Mouse (Mus musculus): ENCODE measurements around the gene Dgkh.
"Not testable (repeated sequence)": the region's sequence is repeated elsewhere in the genome, so short reads cannot be mapped to it uniquely, and the experiment has no call there.

Gene Dgkh

GRCm38 (mm10) chr14:78613569-78613968 lies 119.0 kb downstream of the Dgkh start:
- no peak for DNase-seq

DNA sequence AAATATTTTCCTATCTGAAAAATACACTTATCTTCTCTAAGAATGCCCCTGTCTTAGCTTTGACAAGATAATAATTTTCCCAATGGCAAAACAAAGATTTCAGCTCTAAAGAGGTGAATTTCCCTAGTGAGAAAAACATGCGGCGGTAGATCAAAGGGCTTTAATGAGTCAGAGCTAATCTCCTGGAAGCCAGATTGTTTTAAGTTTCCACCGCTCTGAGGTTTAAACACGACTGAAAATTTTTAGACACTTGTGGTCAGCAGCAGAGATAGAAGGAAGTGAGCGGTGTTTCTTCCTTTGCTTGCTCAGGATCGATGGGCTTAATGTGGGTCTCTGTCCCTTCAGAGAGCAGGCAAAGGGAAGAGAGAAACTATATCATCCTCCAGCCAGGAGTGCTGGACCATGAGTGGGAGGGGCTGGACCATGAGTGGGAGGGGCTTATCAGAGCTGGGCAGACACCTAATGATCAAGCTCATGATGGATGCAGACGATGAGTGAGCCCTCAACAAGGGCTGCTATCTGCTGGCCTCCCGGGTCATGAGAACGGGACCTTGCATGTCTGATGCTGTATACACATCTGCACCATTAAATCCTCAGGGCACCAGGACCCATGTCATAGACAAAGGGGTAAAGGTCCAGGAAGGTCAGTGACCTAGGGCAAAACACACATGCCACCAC lies 120.3 kb downstream of the Dgkh start:
- no peak for DNase-seq

DNA sequence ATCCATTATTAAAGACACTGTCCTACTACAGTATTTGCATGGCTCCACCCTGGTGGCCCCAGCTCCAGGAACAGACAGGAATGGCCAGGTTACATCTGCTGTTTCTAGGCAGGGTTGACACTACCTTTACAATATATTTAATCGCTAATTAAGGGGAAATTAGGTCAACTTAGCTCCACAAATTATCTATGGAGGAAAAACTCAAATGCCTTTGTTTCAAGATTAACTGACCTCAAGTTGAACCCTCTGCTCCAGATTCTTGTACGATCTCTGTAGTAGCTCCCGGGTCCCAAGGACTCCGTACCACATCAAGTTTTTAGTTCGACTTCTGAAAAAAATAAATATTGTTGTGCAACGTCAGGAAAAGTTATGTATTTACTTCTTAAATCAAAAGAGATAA lies 137.7 kb downstream of the Dgkh start:
- no peak for DNase-seq

DNA sequence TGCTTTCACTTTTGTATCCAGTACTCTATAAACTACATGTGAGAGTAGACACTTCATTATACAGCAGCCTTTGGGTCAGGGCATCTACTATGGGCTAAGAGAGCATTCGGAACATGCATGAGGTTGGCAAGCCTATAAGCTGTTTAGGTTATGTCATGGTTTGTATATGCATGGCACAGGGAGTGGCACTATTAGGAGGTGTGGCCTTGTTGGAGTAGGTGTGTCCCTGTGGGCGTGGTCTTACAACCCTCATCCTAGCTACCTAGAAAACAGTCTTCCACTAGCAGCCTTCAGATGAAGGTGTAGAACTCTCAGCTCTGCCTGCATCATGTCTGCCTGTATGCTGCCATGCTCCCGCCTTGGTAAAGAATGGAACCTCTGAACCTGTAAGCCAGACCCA lies 139.6 kb downstream of the Dgkh start:
- no peak for DNase-seq

- DNase-seq: peak; percentile 35
Measured at GRCm38 (mm10) chr14:78590335-78590734, 142.2 kb downstream of the Dgkh start.

- DNase-seq: no peak
Measured at GRCm38 (mm10) chr14:78584222-78584621, 148.4 kb downstream of the Dgkh start.

- no peak for DNase-seq
Measured at GRCm38 (mm10) chr14:78583168-78583567, 149.4 kb downstream of the Dgkh start.

DNA sequence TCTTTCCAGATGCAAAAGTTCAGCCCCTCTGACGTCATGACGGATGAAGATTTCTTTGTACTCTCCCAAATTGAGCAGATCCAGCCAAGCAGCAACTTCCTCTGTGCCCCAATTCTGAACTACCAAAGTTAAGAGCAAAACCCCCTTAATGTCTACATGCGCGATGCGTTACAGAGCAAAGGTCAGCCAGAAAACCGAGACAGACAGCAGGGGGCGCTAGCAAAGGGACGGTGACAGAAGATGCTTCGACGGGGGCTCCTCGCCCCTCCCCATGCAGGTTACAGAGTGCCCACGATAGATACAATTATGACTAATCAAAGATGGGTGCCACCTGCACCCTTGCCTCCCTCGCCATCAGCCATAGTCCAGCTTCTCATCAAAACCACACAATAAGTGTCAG lies 156.7 kb downstream of the Dgkh start:
- no peak for DNase-seq

DNA sequence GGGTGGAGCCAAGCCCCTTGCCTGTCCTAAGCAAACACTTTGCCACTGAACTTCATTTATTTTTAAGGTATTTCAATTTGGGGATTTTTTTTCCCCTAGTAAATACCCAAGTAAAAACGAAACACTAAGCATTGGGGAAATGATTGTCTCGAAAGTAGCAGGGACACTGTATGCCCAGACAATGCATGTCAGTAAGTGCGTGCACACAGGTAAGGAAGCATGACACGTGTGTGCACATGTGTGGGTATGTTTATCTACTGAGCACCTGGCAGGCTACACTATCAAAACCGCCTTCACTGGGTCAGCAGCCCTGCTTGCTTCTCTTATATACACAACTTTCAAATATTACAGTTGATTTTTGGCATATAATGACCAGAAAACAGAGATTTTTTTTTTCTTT lies 164.2 kb downstream of the Dgkh start:
- DNase-seq: no peak

DNA sequence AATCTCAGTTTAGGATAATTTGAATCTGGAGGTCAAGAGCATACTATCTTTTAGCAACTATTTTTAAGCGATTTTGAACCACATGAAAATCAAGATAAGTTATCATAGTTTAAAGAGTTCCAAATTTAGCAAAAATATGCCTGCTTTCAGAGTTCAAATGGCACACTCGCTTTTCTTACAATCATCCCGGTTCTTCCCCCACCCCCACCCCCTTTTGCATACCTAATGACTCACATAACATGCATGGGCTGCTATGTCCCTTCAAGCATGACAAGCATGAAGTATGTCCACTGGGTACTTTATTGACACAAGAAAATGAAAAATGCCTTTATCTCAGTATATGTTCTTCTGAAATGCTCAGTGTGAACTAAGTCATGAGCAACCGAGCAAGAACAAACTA lies 166.1 kb downstream of the Dgkh start:
- DNase-seq: no peak

DNA sequence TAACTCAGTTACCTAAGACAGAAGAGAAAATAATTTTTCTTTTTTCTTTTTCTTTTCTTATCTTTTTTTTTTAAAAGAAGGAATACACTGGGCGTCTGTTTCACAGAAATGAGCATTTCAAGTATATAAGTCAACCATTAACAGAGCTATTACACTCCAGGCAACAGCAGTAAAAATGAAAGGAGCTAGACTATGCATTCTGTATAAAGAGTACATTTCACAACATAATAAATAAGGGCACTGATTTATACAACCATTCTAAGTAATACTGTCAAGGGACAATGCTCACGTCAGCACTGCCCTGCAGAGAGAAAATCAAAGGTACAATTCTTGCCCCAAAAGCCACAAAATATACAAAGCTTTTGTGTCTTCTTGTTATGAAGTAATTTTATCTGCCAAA lies 168.3 kb downstream of the Dgkh start:
- DNase-seq: no peak

DNA sequence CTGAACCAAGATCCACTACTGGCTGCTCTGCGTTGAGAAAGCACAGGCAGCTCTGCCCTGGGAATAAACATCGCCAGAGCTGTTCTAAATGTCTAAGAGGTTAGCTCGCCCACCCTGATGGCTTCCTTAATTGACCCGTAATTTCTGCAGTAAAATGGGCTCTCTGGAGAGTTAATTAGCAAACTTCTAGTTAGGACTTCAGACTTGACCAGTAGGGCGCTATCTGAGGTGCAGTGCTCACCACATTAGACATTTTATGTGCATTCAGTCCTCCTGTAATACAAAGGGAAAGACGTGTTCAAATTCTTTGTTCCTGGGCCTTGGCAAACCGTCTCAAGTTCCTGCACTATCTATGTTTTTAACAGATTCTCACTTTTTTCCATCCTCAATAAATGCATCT lies 169.4 kb downstream of the Dgkh start:
- DNase-seq: no peak

GRCm38 (mm10) chr14:78562121-78562520 lies 170.5 kb downstream of the Dgkh start:
- DNase-seq: no peak

GRCm38 (mm10) chr14:78559042-78559441 lies 173.5 kb downstream of the Dgkh start:
- DNase-seq: no peak

GRCm38 (mm10) chr14:78554830-78555229 lies 177.7 kb downstream of the Dgkh start:
- not testable (repeated sequence) for DNase-seq

DNA sequence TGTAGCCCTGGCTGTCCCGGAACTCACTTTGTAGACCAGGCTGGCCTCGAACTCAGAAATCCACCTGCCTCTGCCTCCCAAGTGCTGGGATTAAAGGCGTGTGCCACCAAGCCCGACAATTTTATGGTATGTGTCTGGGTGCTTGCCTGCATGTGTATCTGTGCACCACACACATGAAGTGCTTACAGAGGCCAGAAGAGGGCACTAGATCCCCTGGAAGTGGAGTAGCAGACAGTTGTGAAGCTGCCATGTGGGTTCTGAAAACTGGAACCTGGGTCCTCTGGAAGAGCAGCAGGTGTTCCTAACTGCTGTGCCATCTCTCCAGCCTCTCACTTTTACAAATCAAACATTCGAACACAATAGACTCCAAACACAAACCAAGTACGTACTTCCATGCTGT lies 178.9 kb downstream of the Dgkh start:
- no peak for DNase-seq

GRCm38 (mm10) chr14:78548807-78549206 lies 183.8 kb downstream of the Dgkh start:
- no peak for DNase-seq

- DNase-seq: no peak
Measured at GRCm38 (mm10) chr14:78541319-78541718, 191.3 kb downstream of the Dgkh start.

DNA sequence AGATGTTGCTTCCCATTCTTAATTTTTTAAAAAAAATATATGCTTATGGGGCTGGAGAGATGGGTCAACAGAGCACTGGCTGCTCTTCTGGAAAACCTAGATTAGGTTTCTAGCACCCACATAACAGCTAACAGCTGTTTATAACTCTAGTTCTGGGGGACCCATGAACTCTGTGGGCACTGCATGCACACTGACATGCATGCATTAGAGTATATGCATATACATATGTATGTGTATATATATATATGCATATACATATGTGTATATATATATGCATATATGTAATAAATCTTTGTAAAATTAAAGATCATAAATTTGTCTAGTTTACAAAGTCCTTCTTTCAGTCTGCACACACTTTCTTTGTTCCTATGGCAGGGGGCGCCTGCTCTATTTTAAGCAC lies 192.8 kb downstream of the Dgkh start:
- DNase-seq: no peak

GRCm38 (mm10) chr14:78538572-78539320 lies 193.8 kb downstream of the Dgkh start:
- peak; percentile 54 for DNase-seq

GRCm38 (mm10) chr14:78537551-78537950 lies 195.0 kb downstream of the Dgkh start:
- DNase-seq: peak; percentile 77

GRCm38 (mm10) chr14:78536281-78537165 lies 196.1 kb downstream of the Dgkh start, which contains the start of gene Akap11:
Akap11 (minus strand) TSS chr14:78536808.
- DNase-seq: peak; percentile 96

DNA sequence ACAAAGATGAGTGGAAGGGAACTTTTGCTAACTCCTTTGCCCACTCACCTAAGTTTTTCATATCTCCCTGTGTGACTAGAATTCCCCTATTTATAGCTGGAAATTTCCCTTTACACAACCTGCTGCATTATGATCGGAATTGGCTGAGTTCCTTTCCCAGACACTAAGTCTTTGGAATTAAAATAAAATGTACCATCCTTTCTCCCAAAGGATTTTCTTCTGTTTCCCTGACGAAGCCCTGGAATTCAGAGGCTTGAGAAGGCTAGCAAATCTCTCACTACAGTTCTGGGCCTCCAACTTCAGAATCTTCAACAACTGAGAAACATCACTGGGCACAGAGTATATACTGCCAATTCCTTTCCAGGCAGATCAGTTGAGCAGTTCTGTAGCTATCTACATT lies 197.2 kb downstream of the Dgkh start:
- no peak for DNase-seq

DNA sequence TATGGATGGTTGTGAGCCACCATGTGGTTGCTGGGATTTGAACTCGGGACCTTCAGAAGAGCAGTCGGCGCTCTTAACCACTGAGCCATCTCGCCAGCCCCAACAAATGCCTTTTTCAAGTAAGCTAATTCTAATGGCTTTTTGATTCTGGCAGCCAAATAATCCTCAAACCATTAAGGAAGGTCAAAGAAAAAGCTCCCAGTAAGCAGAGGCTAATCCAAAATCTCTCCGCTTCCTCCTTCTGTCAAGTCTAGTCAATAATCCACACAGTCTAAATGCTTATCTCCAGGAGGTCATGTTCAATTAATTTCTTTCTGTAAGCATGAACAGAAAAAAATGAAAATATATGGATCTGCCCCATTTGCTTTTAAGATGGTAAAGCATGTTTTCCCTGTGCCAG lies 197.9 kb downstream of the Dgkh start:
- DNase-seq: no peak
